Mouse (Mus musculus) spleen, postnatal 10 days (tissue): ENCODE results near the gene Nfat5.

Experiments
- DNase-seq, 2 experiments: peaks; one replicate each; pipeline ENCODE4 v3.0.0; 2021 to 2022; ENCODE audit warnings: low spot score in 2 of 2

Gene Nfat5

GRCm38 (mm10) chr8:107396106-107396670, 102.9 kb downstream of the Nfat5 start:
- DNase-seq: no peak

- no peak for DNase-seq
These were observed 104.4 kb downstream of the Nfat5 start for GRCm38 (mm10) chr8:107397665-107398064.

- DNase-seq: no peak
These were observed 106.2 kb downstream of the Nfat5 start for GRCm38 (mm10) chr8:107399495-107399894.

GRCm38 (mm10) chr8:107401866-107402265, 108.6 kb downstream of the Nfat5 start:
- DNase-seq: no peak

GRCm38 (mm10) chr8:107403038-107403781, 109.9 kb downstream of the Nfat5 start, which contains the start of gene Nqo1:
Gene Nqo1, minus strand, starts transcription at chr8:107403206.
- DNase-seq: peak; percentile 67 to 83

- no peak for DNase-seq
These were observed 110.8 kb downstream of the Nfat5 start for GRCm38 (mm10) chr8:107404057-107404456.

GRCm38 (mm10) chr8:107405935-107406334, 112.7 kb downstream of the Nfat5 start:
- no peak for DNase-seq

GRCm38 (mm10) chr8:107411391-107411790, 118.1 kb downstream of the Nfat5 start:
- DNase-seq: no peak

GRCm38 (mm10) chr8:107412552-107412951, 119.3 kb downstream of the Nfat5 start:
- DNase-seq: no peak

- DNase-seq: no peak
These were observed 120.6 kb downstream of the Nfat5 start for GRCm38 (mm10) chr8:107413881-107414280.

GRCm38 (mm10) chr8:107417001-107417400, 123.7 kb downstream of the Nfat5 start:
- no peak for DNase-seq

GRCm38 (mm10) chr8:107424176-107424575, 130.9 kb downstream of the Nfat5 start:
- no peak for DNase-seq

GRCm38 (mm10) chr8:107424597-107425229, 131.4 kb downstream of the Nfat5 start, which contains the start of gene Nob1:
Gene Nob1, minus strand, starts transcription at chr8:107425051.
- peak; percentile 96 to 98 for DNase-seq

- no peak for DNase-seq
These were observed 131.9 kb downstream of the Nfat5 start for GRCm38 (mm10) chr8:107425230-107425597.
